Mouse (Mus musculus) heart, adult 2 months (tissue): ENCODE measurements around the gene Ankdd1b.

Experiments
- CTCF ChIP-seq: fragments of 200-600 bp; IDR thresholded peaks from 2 replicates; pipeline ENCODE4 v1.8.1; 2022; ENCODE audit warnings: antibody characterized with exemption, mild to moderate bottlenecking, moderate library complexity
- EP300 ChIP-seq: fragments of 200-500 bp; IDR thresholded peaks from 2 replicates; pipeline ENCODE4 v1.6.1; 2011; ENCODE audit warnings: low read depth, low read length, control low read depth; ENCODE audit not compliant: insufficient read depth
- POLR2A ChIP-seq: fragments of 200-500 bp; IDR thresholded peaks from 2 replicates; pipeline ENCODE4 v1.6.1; 2011; ENCODE audit warnings: mild to moderate bottlenecking, low read depth, low read length, control low read depth; ENCODE audit not compliant: insufficient read depth

- no peak for TF ChIP-seq CTCF
- TF ChIP-seq POLR2A, result no peak
- no peak for TF ChIP-seq EP300
Measured at GRCm38 (mm10) chr13:96417261-96417813, 53.7 kb downstream of the Ankdd1b start.
